Mouse (Mus musculus) heart, postnatal 14 days (tissue): ENCODE measurements at regions not wholly inside any gene's neighbourhood (a gene's known extent, or its start where the extent isn't known, plus 50 kb on each side); places are given as distances from the start of the nearest gene placed in this dataset.

Experiments used
- DNase-seq, 2 experiments: peaks; one replicate each; pipeline ENCODE4 v3.0.0; 2021 to 2022
- intact Hi-C: fragments of 180-260 bp; cut with DNase I; formaldehyde crosslinking; loops from one replicate; pipeline ENCODE4 v1.15.1; 2025

DNA sequence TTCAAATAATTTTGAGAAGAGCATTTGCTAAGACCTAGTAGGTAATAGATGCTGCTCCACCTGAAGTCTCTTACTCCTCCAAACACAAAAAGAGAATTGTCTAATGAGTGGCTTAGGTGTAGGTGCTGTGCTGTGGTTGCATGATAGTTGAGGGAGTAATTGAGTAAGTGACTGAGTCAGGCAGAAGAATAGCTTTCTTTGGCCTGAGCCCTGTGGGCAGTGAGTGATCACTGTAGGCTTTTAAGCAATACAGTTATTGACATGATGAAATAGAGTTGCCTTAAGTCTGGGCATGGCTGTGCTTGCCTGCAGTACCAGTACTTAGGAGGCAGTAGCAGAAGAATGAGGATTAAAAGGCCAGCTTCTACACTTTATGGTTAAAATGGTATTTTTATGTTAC is 155.5 kb upstream of the Marcks start:
- intact Hi-C loops: loop anchor here (5.0 kb wide), 1 partner anchor 38 kb away; no protein-coding TSS in a partner anchor

GRCm38 (mm10) chr10:37293292-37293691 is 154.6 kb upstream of the Marcks start:
- intact Hi-C loops: loop anchor here (5.0 kb wide), 1 partner anchor 39 kb away; no protein-coding TSS in a partner anchor

More for the DNA sequence above, 155.5 kb upstream of the Marcks start:
- no peak for DNase-seq

GRCm38 (mm10) chr10:37291639-37292495 is 153.1 kb upstream of the Marcks start:
- intact Hi-C loops: loop anchor here (5.0 kb wide), 1 partner anchor 40 kb away; no protein-coding TSS in a partner anchor
- DNase-seq: no peak

More at GRCm38 (mm10) chr10:37293292-37293691, 154.6 kb upstream of the Marcks start:
- no peak for DNase-seq

DNA sequence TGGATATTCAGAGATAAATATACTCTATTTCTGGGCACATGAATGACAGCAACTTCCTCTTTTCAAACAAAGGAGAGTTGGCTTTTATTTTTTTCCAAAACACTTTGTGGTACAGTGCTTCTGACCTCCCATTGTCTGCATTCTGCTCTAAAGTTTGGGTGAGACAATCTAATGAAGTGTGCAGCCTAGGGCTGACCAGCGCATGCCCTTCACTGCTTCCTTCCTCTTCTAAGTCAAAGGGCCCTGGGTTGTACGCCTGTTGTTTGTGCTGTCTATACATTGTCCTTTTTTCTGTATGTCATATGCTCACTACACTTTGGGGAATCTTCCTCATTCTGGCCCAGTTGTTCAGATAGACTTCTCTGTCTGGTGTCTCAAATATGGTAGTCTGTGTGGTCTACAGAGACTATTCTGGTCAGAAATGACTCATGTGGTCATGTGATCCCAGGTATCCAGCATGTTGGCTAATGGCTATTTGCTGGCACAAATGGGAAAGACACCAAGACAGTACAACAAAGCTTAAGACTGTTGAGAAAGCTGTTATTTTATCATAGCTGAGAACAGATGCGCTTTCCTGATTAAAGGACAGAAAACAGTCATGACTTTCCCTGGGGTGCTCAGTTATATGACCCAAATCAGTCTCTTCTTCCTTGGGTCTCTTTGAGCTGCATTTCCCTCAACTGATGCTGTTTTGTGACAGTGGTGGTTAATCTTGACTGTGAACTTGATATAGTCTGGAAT is 151.4 kb upstream of the Marcks start:
- intact Hi-C loops: loop anchor here (5.0 kb wide), 1 partner anchor 42 kb away; no protein-coding TSS in a partner anchor
- no peak for DNase-seq

- intact Hi-C loops: no loop called here
- DNase-seq: no peak
Observed at GRCm38 (mm10) chr10:37286305-37286704, 147.6 kb upstream of the Marcks start.

DNA sequence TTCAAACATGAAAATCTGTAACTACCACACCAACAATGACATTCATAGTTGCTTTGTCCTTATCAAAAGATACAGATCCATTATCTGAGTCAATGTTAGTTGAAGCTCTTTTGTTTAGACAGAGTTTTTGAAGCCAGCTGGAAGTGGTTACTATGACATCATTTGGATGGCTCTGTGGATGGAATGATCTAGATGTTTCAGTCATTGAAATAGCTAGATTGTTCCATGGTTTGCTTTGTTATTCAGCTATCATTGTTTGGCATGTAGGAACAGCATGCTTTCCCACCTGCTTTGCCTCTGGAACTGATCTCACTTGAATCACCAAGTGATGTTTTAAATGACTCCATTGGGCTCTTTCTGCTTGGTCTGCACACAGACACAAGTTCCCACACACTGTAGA is 144.2 kb upstream of the Marcks start:
- no peak for DNase-seq
- intact Hi-C loops: no loop called here

GRCm38 (mm10) chr10:37280823-37281222 is 142.1 kb upstream of the Marcks start:
- intact Hi-C loops: no loop called here
- no peak for DNase-seq

GRCm38 (mm10) chr10:37280150-37280820 is 141.6 kb upstream of the Marcks start:
- no peak for DNase-seq
- intact Hi-C loops: no loop called here

- intact Hi-C loops: no loop called here
- no peak for DNase-seq
Observed at GRCm38 (mm10) chr10:37279316-37279715, 140.6 kb upstream of the Marcks start.

DNA sequence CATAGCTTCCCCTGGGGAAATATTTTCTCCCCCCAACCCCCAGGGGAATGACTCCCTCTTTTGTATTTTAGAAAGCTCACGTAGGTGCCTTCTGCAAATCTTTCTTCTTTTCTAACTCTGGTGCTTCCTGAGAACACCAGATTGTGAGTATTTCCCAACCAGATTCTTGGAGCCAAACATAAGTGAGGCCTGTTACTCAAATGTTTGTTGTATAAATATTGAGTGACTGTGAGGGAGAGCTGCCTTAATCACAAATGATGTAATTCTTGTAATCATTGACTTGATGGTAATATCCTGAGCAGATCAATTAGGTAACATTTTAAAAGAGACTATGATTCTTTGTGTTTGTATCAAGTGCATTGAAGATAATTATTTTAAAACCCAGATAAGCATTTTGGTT is 137.1 kb upstream of the Marcks start:
- intact Hi-C loops: no loop called here
- no peak for DNase-seq

- intact Hi-C loops: no loop called here
- no peak for DNase-seq
Observed at GRCm38 (mm10) chr10:37275271-37275670, 136.6 kb upstream of the Marcks start.

DNA sequence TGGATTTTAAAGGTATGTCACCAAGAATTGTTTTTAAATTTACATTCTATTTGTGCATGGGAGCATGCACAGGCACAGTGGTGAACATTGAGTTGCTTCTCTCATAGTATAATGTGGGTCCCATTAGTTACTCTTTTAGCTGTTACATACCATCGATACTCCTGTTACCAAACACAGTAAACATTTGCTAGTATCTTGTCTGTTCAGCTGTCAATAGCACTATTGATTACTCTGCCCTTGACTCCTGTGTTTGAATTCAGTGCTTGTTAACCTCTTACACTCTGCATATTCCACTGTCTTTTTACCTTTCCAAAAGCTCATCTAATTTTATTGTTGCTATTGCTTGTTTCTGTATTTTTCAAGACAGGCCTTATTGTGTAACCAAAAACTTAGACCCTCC is 133.2 kb upstream of the Marcks start:
- no peak for DNase-seq
- intact Hi-C loops: no loop called here

DNA sequence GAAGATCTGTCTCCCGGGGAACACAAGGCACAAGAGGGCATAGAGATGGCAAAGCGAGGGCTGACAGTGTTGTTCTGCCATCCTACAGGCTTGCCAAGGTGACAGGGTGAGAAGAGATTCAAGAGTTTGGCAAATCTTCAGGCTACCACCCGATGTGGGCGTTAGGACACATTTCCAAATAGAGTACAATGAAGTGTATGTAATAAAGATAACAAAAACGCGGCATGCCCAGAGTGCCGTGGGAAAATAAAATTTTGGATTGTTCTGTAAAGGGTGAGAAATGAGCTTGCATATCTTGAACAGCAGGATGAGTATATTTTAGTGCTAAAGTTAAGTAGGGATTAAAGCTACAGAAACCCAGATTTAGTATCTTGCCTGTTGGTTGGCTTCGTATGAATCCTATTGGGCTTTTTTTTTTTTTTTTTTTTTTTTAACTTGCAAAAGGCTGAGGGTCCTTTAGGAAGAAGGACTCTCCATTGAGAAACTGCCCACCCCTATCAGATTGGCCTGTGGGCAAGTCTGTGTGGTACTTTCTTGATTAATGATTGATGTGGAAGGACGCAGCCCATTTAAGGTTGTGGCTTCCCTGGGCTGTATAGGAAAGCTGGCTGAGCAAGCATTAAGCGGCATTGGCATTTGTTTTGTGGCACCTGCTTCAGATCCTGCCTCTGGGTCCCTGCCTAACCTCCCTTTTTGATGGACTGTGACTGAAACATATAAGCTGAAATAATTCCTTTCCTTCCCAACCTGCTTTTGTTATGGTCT is 131.7 kb upstream of the Marcks start:
- DNase-seq: no peak
- intact Hi-C loops: no loop called here

- intact Hi-C loops: no loop called here
- DNase-seq: no peak
Observed at GRCm38 (mm10) chr10:37266909-37267308, 128.2 kb upstream of the Marcks start.

DNA sequence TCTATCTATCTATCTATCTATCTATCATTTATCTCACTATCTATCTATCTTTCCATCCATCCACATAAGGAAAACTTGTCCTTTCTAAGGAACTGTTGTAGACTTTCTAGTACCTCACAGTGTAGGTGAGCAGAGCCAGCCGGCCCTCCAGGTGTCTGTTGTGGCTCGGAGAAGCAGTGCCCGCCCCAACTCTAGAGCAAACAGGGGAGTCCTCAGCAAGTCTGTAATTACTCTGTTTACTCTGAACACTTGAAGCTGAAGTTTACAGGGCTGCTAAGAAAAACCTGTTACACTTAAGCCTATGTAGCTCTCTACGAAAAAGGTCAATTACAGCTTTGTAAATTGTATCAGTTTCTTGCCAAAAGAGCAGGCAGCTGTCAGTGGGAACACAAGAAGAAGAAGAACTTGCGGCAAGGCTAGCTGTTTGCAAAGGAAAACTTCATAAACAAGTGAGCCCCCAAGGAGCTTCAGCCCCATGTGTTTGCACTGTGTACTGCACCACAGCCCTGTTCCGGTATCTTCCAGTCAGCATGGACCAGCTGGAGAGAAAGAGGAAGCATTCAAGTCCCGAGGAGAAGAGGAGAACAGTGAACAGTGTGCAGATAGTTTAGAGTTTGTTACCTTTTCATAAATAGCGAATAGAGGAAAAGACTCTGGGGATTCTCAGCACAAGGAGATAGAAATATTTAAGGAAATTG is 122.2 kb upstream of the Marcks start:
- intact Hi-C loops: no loop called here
- DNase-seq: peak; percentile 37 to 43

DNA sequence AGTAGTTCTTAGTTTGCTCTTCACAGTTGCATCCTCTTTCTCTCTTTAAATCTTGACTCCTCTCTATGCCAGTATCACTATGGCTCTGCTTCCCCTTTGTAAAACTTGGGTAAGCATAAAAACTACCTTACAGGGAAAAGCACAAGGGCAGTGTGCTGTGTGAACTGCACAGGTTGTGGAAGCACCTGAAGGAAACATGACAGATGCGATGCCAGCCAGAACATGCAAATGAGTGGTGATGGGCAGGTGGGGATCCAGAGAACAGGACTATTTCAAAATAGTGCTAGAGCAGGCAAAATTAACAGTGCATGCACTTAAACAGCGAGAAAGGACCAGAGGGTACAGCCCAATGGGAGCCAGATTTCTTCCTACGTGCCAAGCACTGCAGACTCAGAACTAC is 120.5 kb upstream of the Marcks start:
- intact Hi-C loops: no loop called here
- DNase-seq: no peak

GRCm38 (mm10) chr10:37257544-37257943 is 118.8 kb upstream of the Marcks start:
- DNase-seq: no peak
- intact Hi-C loops: no loop called here

DNA sequence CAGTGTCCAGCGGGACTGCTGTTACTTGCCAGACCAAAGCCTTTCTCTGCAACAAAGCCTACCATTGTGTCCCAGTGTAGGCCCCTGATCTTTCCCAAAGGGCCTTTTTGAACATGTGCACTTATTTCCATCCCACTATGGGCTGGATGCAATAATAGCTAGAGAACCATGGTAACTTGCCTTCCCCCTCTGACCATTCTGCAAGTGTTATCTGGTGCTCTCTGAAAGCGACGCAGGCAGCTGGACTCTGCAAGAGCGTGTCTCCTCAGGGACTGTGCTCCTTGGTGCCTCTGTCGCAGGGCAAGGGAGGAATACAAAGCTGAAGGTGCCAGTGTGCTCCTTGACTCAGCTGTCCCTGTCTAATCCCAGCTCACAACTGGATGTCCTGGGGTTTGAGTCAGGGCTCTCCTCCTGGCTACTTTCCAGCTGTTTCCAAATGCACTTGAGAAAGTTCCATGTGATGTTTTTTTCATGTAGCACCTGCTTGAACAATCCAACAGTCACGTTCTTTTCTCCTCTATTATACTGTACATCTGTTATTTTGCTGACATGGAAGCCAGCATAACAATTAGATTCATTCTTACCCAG is 112.3 kb upstream of the Marcks start:
- no peak for DNase-seq
- intact Hi-C loops: no loop called here

DNA sequence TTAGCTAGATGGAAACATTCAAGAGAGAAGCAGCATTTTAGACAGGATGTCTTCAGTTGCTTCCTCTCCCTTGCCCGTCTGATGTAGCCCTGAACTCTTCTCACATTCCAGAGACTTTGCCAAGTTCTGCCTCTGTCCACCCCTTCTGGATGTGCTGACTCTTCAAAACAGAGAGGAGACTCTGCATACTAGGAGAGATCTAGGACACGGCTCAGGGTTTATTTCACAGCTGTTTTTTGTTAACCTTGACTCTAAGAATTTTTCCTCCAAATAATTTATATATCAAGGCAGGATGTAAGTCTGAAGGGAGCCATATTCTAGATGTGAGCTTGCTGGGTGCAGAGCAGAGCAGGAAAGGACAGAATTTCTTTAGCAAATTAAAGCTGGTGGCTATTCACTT is 111.4 kb upstream of the Marcks start:
- no peak for DNase-seq
- intact Hi-C loops: no loop called here
